Mouse (Mus musculus): ENCODE results near the gene Fzd2. TPM values are rescaled to one million over a fixed set of nuclear protein-coding genes. Genes with fewer than 3 reads are reported as not detected.
"Not testable (repeated sequence)": the region's sequence is repeated elsewhere in the genome, so short reads cannot be mapped to it uniquely, and the experiment has no call there.

Gene Fzd2
- polyA plus RNA-seq, 1 experiment from 2014 or later, result 0.22 TPM

- ATAC-seq (no peak), DNase-seq (peak; percentile 22)
- Histone ChIP-seq H3K27me3 (ENCODE audit: insufficient read depth, low read length) (peaks cover 86% of the 10 kb centered on the region), H3K9ac (replicated peaks) (no peak overlapping the region), H3K9me3 (ENCODE audit: low read length) (no peaks in the 10 kb centered on the region), H3K27ac (ENCODE audit: low read depth) (no peak overlapping the region), H3K4me1 (ENCODE audit: insufficient read depth) (peaks cover 3% of the 10 kb centered on the region; the same call in 1 of the 2 replicates), H3K36me3 (replicated peaks; ENCODE audit: insufficient read depth, low read length) (no peaks in the 10 kb centered on the region), H3K4me2 (ENCODE audit: low read depth, low read length) (peak overlapping the region; percentile 67; the same call in 1 of the 2 replicates), H3K4me3 (ENCODE audit: low read depth, low read length) (peak overlapping the region; percentile 48; the same call in 1 of the 2 replicates)
- WGBS (ENCODE audit: insufficient replicate concordance), result 4% methylated on average over 62 of the region's 62 CpGs
- no peak for TF ChIP-seq CTCF (IDR thresholded peaks at IDR 0.05; ENCODE audit: low read depth)
- no peak for TF ChIP-seq EP300 (IDR thresholded peaks at IDR 0.05; ENCODE audit: low read depth)
These were observed 1.6 kb downstream of the Fzd2 start for GRCm38 (mm10) chr11:102605553-102606416.

- peaks cover 81% of the 10 kb centered on the region for H3K27me3 ChIP-seq (ENCODE audit: insufficient read depth, low read length)
- peaks cover 3% of the 10 kb centered on the region; the same call in 1 of the 2 replicates for H3K4me1 ChIP-seq (ENCODE audit: insufficient read depth)
- no peak overlapping the region for H3K4me3 ChIP-seq (ENCODE audit: low read depth, low read length)
- TF ChIP-seq CTCF (IDR thresholded peaks at IDR 0.05; ENCODE audit: low read depth) (no peak), EP300 (IDR thresholded peaks at IDR 0.05; ENCODE audit: low read depth) (no peak)
- no peaks in the 10 kb centered on the region for H3K36me3 ChIP-seq (replicated peaks; ENCODE audit: insufficient read depth, low read length)
- no peak for ATAC-seq
- 16% methylated on average over 12 of the region's 12 CpGs for WGBS (ENCODE audit: insufficient replicate concordance)
- no peak overlapping the region for H3K27ac ChIP-seq (ENCODE audit: low read depth)
- no peak overlapping the region for H3K4me2 ChIP-seq (ENCODE audit: low read depth, low read length)
- DNase-seq, result no peak
- H3K9ac ChIP-seq (replicated peaks), result no peak overlapping the region
- H3K9me3 ChIP-seq (ENCODE audit: low read length), result no peaks in the 10 kb centered on the region
These were observed 2.6 kb downstream of the Fzd2 start for GRCm38 (mm10) chr11:102606751-102607171.

- H3K4me3 ChIP-seq (ENCODE audit: low read depth, low read length); DNase-seq; H3K36me3 ChIP-seq (replicated peaks; ENCODE audit: insufficient read depth, low read length); H3K9me3 ChIP-seq (ENCODE audit: low read length); H3K27ac ChIP-seq (ENCODE audit: low read depth); H3K4me2 ChIP-seq (ENCODE audit: low read depth, low read length); H3K9ac ChIP-seq (replicated peaks); H3K4me1 ChIP-seq (ENCODE audit: insufficient read depth); ATAC-seq: not testable (repeated sequence)
- 22% methylated on average over 12 of the region's 12 CpGs for WGBS (ENCODE audit: insufficient replicate concordance)
- peaks cover 77% of the 10 kb centered on the region for H3K27me3 ChIP-seq (ENCODE audit: insufficient read depth, low read length)
These were observed 3.0 kb downstream of the Fzd2 start for GRCm38 (mm10) chr11:102607201-102607600.

- WGBS (ENCODE audit: insufficient replicate concordance), result 50% methylated on average over 10 of the region's 10 CpGs
- H3K36me3 ChIP-seq (replicated peaks; ENCODE audit: insufficient read depth, low read length), result no peaks in the 10 kb centered on the region
- no peak overlapping the region for H3K9ac ChIP-seq (replicated peaks)
- H3K27ac ChIP-seq (ENCODE audit: low read depth), result no peak overlapping the region
- ATAC-seq, result no peak
- DNase-seq, result no peak
- no peak overlapping the region for H3K4me2 ChIP-seq (ENCODE audit: low read depth, low read length)
- H3K4me1 ChIP-seq (ENCODE audit: insufficient read depth), result peaks cover 3% of the 10 kb centered on the region; the same call in 1 of the 2 replicates
- no peak overlapping the region for H3K4me3 ChIP-seq (ENCODE audit: low read depth, low read length)
- H3K27me3 ChIP-seq (ENCODE audit: insufficient read depth, low read length), result peaks cover 73% of the 10 kb centered on the region
- no peaks in the 10 kb centered on the region for H3K9me3 ChIP-seq (ENCODE audit: low read length)
- TF ChIP-seq CTCF (IDR thresholded peaks at IDR 0.05; ENCODE audit: low read depth), result no peak
- TF ChIP-seq EP300 (IDR thresholded peaks at IDR 0.05; ENCODE audit: low read depth), result no peak
These were observed 3.7 kb downstream of the Fzd2 start for GRCm38 (mm10) chr11:102607686-102608548.

GRCm38 (mm10) chr11:102608691-102609090 lies 4.5 kb downstream of the Fzd2 start:
- DNase-seq, result no peak
- Histone ChIP-seq H3K27me3 (ENCODE audit: insufficient read depth, low read length) (peaks cover 65% of the 10 kb centered on the region), H3K9me3 (ENCODE audit: low read length) (no peaks in the 10 kb centered on the region), H3K4me1 (ENCODE audit: insufficient read depth) (peaks cover 3% of the 10 kb centered on the region; the same call in 1 of the 2 replicates), H3K4me3 (ENCODE audit: low read depth, low read length) (no peak overlapping the region), H3K27ac (ENCODE audit: low read depth) (no peak overlapping the region), H3K9ac (replicated peaks) (no peak overlapping the region), H3K36me3 (replicated peaks; ENCODE audit: insufficient read depth, low read length) (no peaks in the 10 kb centered on the region), H3K4me2 (ENCODE audit: low read depth, low read length) (no peak overlapping the region)
- TF ChIP-seq CTCF (IDR thresholded peaks at IDR 0.05; ENCODE audit: low read depth) (no peak), EP300 (IDR thresholded peaks at IDR 0.05; ENCODE audit: low read depth) (no peak)
- ATAC-seq, result no peak
- WGBS (ENCODE audit: insufficient replicate concordance), result 44% methylated on average over 4 of the region's 4 CpGs

GRCm38 (mm10) chr11:102609483-102609882 lies 5.3 kb downstream of the Fzd2 start:
- Histone ChIP-seq H3K4me2 (ENCODE audit: low read depth, low read length) (no peak overlapping the region), H3K4me3 (ENCODE audit: low read depth, low read length) (no peak overlapping the region), H3K27me3 (ENCODE audit: insufficient read depth, low read length) (peaks cover 57% of the 10 kb centered on the region), H3K36me3 (replicated peaks; ENCODE audit: insufficient read depth, low read length) (no peaks in the 10 kb centered on the region), H3K27ac (ENCODE audit: low read depth) (no peak overlapping the region), H3K4me1 (ENCODE audit: insufficient read depth) (no peaks in the 10 kb centered on the region; the same call in 1 of the 2 replicates), H3K9ac (replicated peaks) (no peak overlapping the region), H3K9me3 (ENCODE audit: low read length) (no peaks in the 10 kb centered on the region)
- TF ChIP-seq CTCF (IDR thresholded peaks at IDR 0.05; ENCODE audit: low read depth) (no peak), EP300 (IDR thresholded peaks at IDR 0.05; ENCODE audit: low read depth) (no peak)
- no peak for DNase-seq
- 65% methylated on average over 8 of the region's 8 CpGs for WGBS (ENCODE audit: insufficient replicate concordance)
- ATAC-seq, result no peak
